Mouse (Mus musculus) forebrain, embryonic 12.5 days (tissue): Measurements from ENCODE around the gene Rnf150. TPM values are rescaled to one million over a fixed set of nuclear protein-coding genes. Genes with fewer than 3 reads are reported as not detected.
A peak's percentile ranks its signal among the peaks of the same experiment; 100 is the strongest.

Experiments used
- ATAC-seq: fragments of 200-750 bp; cut with Nextera tagmentation; 2 replicates; pipeline ENCODE4 v1.8.0; 2017; ENCODE audit warnings: moderate TSS enrichment; ENCODE audit not compliant: low FRiP score
- H3K27ac ChIP-seq: fragments of 300-500 bp; sonication (generic); 2 replicates; pipeline ENCODE4 v1.5.1; 2016; ENCODE audit warnings: mild to moderate bottlenecking
- H3K27me3 ChIP-seq: fragments of 300-500 bp; sonication (generic); 2 replicates; pipeline ENCODE4 v1.6.1; 2016; ENCODE audit warnings: mild to moderate bottlenecking
- H3K36me3 ChIP-seq: fragments of 300-500 bp; sonication (generic); replicated peaks from 2 replicates; pipeline ENCODE4 v1.6.1; 2016; ENCODE audit warnings: mild to moderate bottlenecking
- H3K4me1 ChIP-seq: fragments of 300-500 bp; sonication (generic); 2 replicates; pipeline ENCODE4 v1.6.1; 2016
- H3K4me2 ChIP-seq: fragments of 300-500 bp; sonication (generic); 2 replicates; pipeline ENCODE4 v1.6.1; 2016; ENCODE audit warnings: mild to moderate bottlenecking, moderate library complexity
- H3K4me3 ChIP-seq: fragments of 300-500 bp; sonication (generic); replicated peaks from 2 replicates; pipeline ENCODE4 v1.5.1; 2016; ENCODE audit warnings: mild to moderate bottlenecking
- H3K9ac ChIP-seq: fragments of 300-500 bp; sonication (generic); 2 replicates; pipeline ENCODE4 v1.6.1; 2016; ENCODE audit warnings: mild to moderate bottlenecking
- H3K9me3 ChIP-seq: fragments of 300-500 bp; sonication (generic); 2 replicates; pipeline ENCODE4 v1.6.1; 2016
- WGBS: fragments of 180-500 bp; shearing (Covaris S2); methylation state at CpG from one replicate; pipeline ENCODE4 v1.1.7; 2016; 5-methylcytosine and 5-hydroxymethylcytosine counted together
- polyA plus RNA-seq: library from polyadenylated mRNA; unstranded; fragments of >200 nt; fragmentation: Nextera tagmentation; extraction: Ambion mirVana; gene quantifications from 2 replicates; pipeline ENCODE4 v1.2.1, GENCODE M21; 2016

Gene Rnf150
- polyA plus RNA-seq, 1 experiment from 2014 or later: 1.9 TPM

GRCm38 (mm10) chr8:82896796-82897195 lies 33.6 kb downstream of the Rnf150 start:
- Histone ChIP-seq H3K9ac (no peak overlapping the region), H3K36me3 (no peaks in the 10 kb centered on the region), H3K9me3 (no peaks in the 10 kb centered on the region), H3K4me2 (no peak overlapping the region), H3K4me1 (no peaks in the 10 kb centered on the region), H3K27me3 (no peaks in the 10 kb centered on the region), H3K4me3 (no peak overlapping the region), H3K27ac (no peak overlapping the region)
- WGBS: 92% methylated on average over 2 of the region's 2 CpGs
- ATAC-seq: no peak

GRCm38 (mm10) chr8:82897628-82898458 lies 34.7 kb downstream of the Rnf150 start:
- no peaks in the 10 kb centered on the region for H3K4me1 ChIP-seq
- H3K9me3 ChIP-seq: no peaks in the 10 kb centered on the region
- H3K9ac ChIP-seq: no peak overlapping the region
- no peak overlapping the region for H3K4me3 ChIP-seq
- H3K4me2 ChIP-seq: no peak overlapping the region
- 91% methylated on average over 3 of the region's 3 CpGs for WGBS
- ATAC-seq: no peak
- no peak overlapping the region for H3K27ac ChIP-seq
- no peaks in the 10 kb centered on the region for H3K27me3 ChIP-seq
- H3K36me3 ChIP-seq: no peaks in the 10 kb centered on the region

GRCm38 (mm10) chr8:82898459-82898841 lies 35.3 kb downstream of the Rnf150 start:
- Histone ChIP-seq H3K27me3 (no peaks in the 10 kb centered on the region), H3K9ac (no peak overlapping the region), H3K4me2 (no peak overlapping the region), H3K27ac (no peak overlapping the region), H3K4me3 (no peak overlapping the region), H3K9me3 (no peaks in the 10 kb centered on the region), H3K4me1 (no peaks in the 10 kb centered on the region), H3K36me3 (no peaks in the 10 kb centered on the region)
- no peak for ATAC-seq
- 89% methylated on average over 8 of the region's 8 CpGs for WGBS

GRCm38 (mm10) chr8:82900958-82901357 lies 37.8 kb downstream of the Rnf150 start:
- Histone ChIP-seq H3K4me2 (no peak overlapping the region), H3K4me1 (no peaks in the 10 kb centered on the region), H3K27ac (0 out of 2 replicates have a peak overlapping the region, but pooled peaks have one; percentile 19), H3K9me3 (no peaks in the 10 kb centered on the region), H3K36me3 (no peaks in the 10 kb centered on the region), H3K9ac (no peak overlapping the region), H3K4me3 (no peak overlapping the region), H3K27me3 (no peaks in the 10 kb centered on the region)
- 80% methylated on average over 4 of the region's 4 CpGs for WGBS
- ATAC-seq: no peak

GRCm38 (mm10) chr8:82901549-82902138 lies 38.5 kb downstream of the Rnf150 start:
- 56% methylated on average over 12 of the region's 12 CpGs for WGBS
- H3K27ac ChIP-seq: no peak overlapping the region
- H3K4me1 ChIP-seq: no peaks in the 10 kb centered on the region
- H3K4me3 ChIP-seq: no peak overlapping the region
- no peaks in the 10 kb centered on the region for H3K36me3 ChIP-seq
- no peak overlapping the region for H3K4me2 ChIP-seq
- ATAC-seq: 0 out of 2 replicates have a peak, but pooled peaks have one; percentile 44
- H3K27me3 ChIP-seq: no peaks in the 10 kb centered on the region
- no peak overlapping the region for H3K9ac ChIP-seq
- no peaks in the 10 kb centered on the region for H3K9me3 ChIP-seq

GRCm38 (mm10) chr8:82903497-82903896 lies 40.3 kb downstream of the Rnf150 start:
- H3K4me2 ChIP-seq: no peak overlapping the region
- H3K27me3 ChIP-seq: no peaks in the 10 kb centered on the region
- no peak overlapping the region for H3K9ac ChIP-seq
- H3K9me3 ChIP-seq: no peaks in the 10 kb centered on the region
- no peak for ATAC-seq
- H3K27ac ChIP-seq: no peak overlapping the region
- no peak overlapping the region for H3K4me3 ChIP-seq
- H3K4me1 ChIP-seq: no peaks in the 10 kb centered on the region
- 90% methylated on average over 3 of the region's 3 CpGs for WGBS
- no peaks in the 10 kb centered on the region for H3K36me3 ChIP-seq

GRCm38 (mm10) chr8:82907271-82907670 lies 44.1 kb downstream of the Rnf150 start:
- Histone ChIP-seq H3K27ac (no peak overlapping the region), H3K9me3 (no peaks in the 10 kb centered on the region), H3K9ac (no peak overlapping the region), H3K36me3 (no peaks in the 10 kb centered on the region), H3K4me1 (no peaks in the 10 kb centered on the region), H3K27me3 (no peaks in the 10 kb centered on the region), H3K4me2 (no peak overlapping the region), H3K4me3 (no peak overlapping the region)
- WGBS: 92% methylated on average over 3 of the region's 3 CpGs
- no peak for ATAC-seq

GRCm38 (mm10) chr8:82911436-82911835 lies 48.3 kb downstream of the Rnf150 start:
- H3K4me2 ChIP-seq: no peak overlapping the region
- no peaks in the 10 kb centered on the region for H3K36me3 ChIP-seq
- H3K4me3 ChIP-seq: no peak overlapping the region
- no peaks in the 10 kb centered on the region for H3K27me3 ChIP-seq
- H3K27ac ChIP-seq: no peak overlapping the region
- no peak overlapping the region for H3K9ac ChIP-seq
- no peaks in the 10 kb centered on the region for H3K4me1 ChIP-seq
- no peaks in the 10 kb centered on the region for H3K9me3 ChIP-seq
- ATAC-seq: no peak

- Histone ChIP-seq H3K4me1 (no peaks in the 10 kb centered on the region), H3K9ac (no peak overlapping the region), H3K27ac (no peak overlapping the region), H3K4me2 (no peak overlapping the region), H3K27me3 (no peaks in the 10 kb centered on the region), H3K4me3 (no peak overlapping the region), H3K9me3 (no peaks in the 10 kb centered on the region), H3K36me3 (no peaks in the 10 kb centered on the region)
- WGBS: 87% methylated on average over 4 of the region's 4 CpGs
- ATAC-seq: no peak
These were observed 49.1 kb downstream of the Rnf150 start for GRCm38 (mm10) chr8:82912282-82912681.

GRCm38 (mm10) chr8:82914543-82914942 lies 51.4 kb downstream of the Rnf150 start:
- no peaks in the 10 kb centered on the region for H3K36me3 ChIP-seq
- WGBS: 85% methylated on average over 3 of the region's 3 CpGs
- no peak for ATAC-seq
- H3K9me3 ChIP-seq: no peaks in the 10 kb centered on the region
- H3K4me3 ChIP-seq: no peak overlapping the region
- no peak overlapping the region for H3K9ac ChIP-seq
- H3K27ac ChIP-seq: no peak overlapping the region
- H3K27me3 ChIP-seq: no peaks in the 10 kb centered on the region
- H3K4me1 ChIP-seq: peaks cover under 1% of the 10 kb centered on the region
- H3K4me2 ChIP-seq: no peak overlapping the region

GRCm38 (mm10) chr8:82916851-82917539 lies 53.8 kb downstream of the Rnf150 start:
- no peaks in the 10 kb centered on the region for H3K36me3 ChIP-seq
- no peaks in the 10 kb centered on the region for H3K9me3 ChIP-seq
- WGBS: 86% methylated on average over 1 of the region's 1 CpGs
- H3K27me3 ChIP-seq: no peaks in the 10 kb centered on the region
- no peak overlapping the region for H3K4me2 ChIP-seq
- H3K4me1 ChIP-seq: peaks cover 7% of the 10 kb centered on the region
- no peak overlapping the region for H3K4me3 ChIP-seq
- ATAC-seq: no peak
- no peak overlapping the region for H3K27ac ChIP-seq
- H3K9ac ChIP-seq: no peak overlapping the region

- H3K4me1 ChIP-seq: peaks cover 7% of the 10 kb centered on the region
- no peak overlapping the region for H3K4me2 ChIP-seq
- no peaks in the 10 kb centered on the region for H3K27me3 ChIP-seq
- no peak for ATAC-seq
- WGBS: 86% methylated on average over 5 of the region's 5 CpGs
- H3K27ac ChIP-seq: no peak overlapping the region
- no peak overlapping the region for H3K9ac ChIP-seq
- H3K36me3 ChIP-seq: no peaks in the 10 kb centered on the region
- H3K4me3 ChIP-seq: no peak overlapping the region
- no peaks in the 10 kb centered on the region for H3K9me3 ChIP-seq
These were observed 54.6 kb downstream of the Rnf150 start for GRCm38 (mm10) chr8:82917540-82918316.
